ENCODE assay signal across 8 mouse cellular contexts in the genomic region with DNA sequence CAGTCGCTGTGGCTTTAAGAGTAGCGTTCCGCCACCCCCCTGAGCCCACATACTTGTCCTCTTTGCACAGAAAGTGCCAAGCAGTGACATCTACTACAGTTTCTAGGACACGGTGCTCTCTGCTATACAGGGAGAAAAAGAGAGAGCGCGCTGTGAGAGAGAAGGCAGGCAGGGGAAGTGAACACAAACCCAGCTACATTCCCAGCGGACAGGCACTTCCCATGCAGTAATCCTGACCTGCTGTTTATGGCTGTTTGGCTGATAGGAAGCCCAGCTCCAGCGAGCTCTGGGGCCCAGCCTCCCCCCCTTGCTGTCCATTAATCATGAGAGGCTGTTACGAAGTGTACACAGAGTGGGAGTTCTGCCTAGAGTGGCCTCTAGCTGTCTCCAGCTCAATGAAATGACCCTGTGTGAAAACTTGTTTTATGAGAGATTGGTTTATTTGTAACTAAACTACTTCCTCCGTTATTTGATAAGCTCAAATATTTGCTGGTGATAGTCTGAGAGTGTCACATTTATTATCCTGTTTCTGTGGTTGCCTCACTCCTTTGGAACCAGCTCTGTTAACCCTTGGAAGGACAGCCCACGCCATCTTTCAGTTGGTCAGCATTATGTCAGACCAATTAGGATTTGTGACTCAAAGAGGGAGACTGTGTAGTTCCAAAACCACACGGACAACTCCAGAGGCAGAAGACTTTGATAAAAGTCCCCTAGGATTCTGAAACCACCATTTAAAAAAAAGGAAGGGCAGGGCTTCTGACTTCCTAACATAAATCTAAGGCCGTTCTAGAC.
A peak's percentile ranks its signal among the peaks of the same experiment; 100 is the strongest.
DNase-seq lines count a peak whose midpoint lies in the region; ATAC-seq lines count a peak whose summit lies in the region.

No protein-coding gene starts in this region.

- peak; percentile 97 for ATAC-seq in lung, embryonic 15.5 days (ENCODE audit: borderline replicate concordance, extremely low read depth, low FRiP score, low TSS enrichment)

- no peaks in the 10 kb centered on the region for H3K27me3 ChIP-seq in lung, embryonic 15.5 days

- no peaks in the 10 kb centered on the region for H3K9me3 ChIP-seq in lung, embryonic 15.5 days

- peak overlapping the region; percentile 69 for H3K4me2 ChIP-seq in lung, embryonic 15.5 days

- under 1% methylated on average over 13 of the region's 13 CpGs for WGBS in lung, embryonic 15.5 days

- no peaks in the 10 kb centered on the region for H3K36me3 ChIP-seq in lung, embryonic 15.5 days

- peak overlapping the region; percentile 98 for H3K27ac ChIP-seq in lung, embryonic 15.5 days

- DNase-seq in MN1 (ENCODE audit: low spot score): peak; percentile 80
- peak; percentile 81 to 87 for DNase-seq in cerebellum, adult 18-20 months
- DNase-seq in forelimb bud, embryonic 11.5 days (ENCODE audit: low read depth, low spot score): peak; percentile 87
- peak; percentile 81 for DNase-seq in heart, postnatal 4 days
- peak; percentile 88 for DNase-seq in layer of hippocampus, adult 9-11 months
- peak; percentile 74 for DNase-seq in ovary, adult 18-20 months (ENCODE audit: low spot score)
- peak; percentile 49 for DNase-seq in thymus, postnatal 25 days

- peak overlapping the region; percentile 37 for H3K4me3 ChIP-seq in lung, embryonic 15.5 days

- peaks cover 27% of the 10 kb centered on the region for H3K4me1 ChIP-seq in lung, embryonic 15.5 days

- H3K9ac ChIP-seq in lung, embryonic 15.5 days: peak overlapping the region; percentile 41

Comparison
In these comparisons a context has a peak if more than half of its experiments do, and no peak if none do; other contexts are left out.
1. Peak in every context shown above with its lines: DNase-seq, ATAC-seq, H3K4me3 ChIP-seq and H3K27ac ChIP-seq.